Mouse (Mus musculus): ENCODE data around the gene Nup133.

- TF ChIP-seq MYOD1 (IDR thresholded peaks at IDR 0.05; ENCODE audit: control insufficient read depth in 1 of 3, insufficient read length in 2 of 3, low read depth in 2 of 3): no peak
- no peak for TF ChIP-seq E2F4 (IDR thresholded peaks at IDR 0.05; ENCODE audit: insufficient read depth)
- TF ChIP-seq POLR2A (IDR thresholded peaks at IDR 0.05; ENCODE audit: insufficient read length, low read depth): no peak
- TF ChIP-seq CEBPB (IDR thresholded peaks at IDR 0.05; ENCODE audit: insufficient read depth, poor library complexity, severe bottlenecking): no peak
Observed at GRCm38 (mm10) chr8:123880821-123881350, 68.2 kb downstream of the Nup133 start.
